Mouse (Mus musculus) embryonic stem cell, embryonic (primary cell): Measurements from ENCODE around the gene Pacsin2.

Experiments
- CTCF ChIA-PET, 4 experiments: fragments of 300-600 bp in 2 of 4; fragments of 350-600 bp in 2 of 4; sonication (Branson Sonifier 250); formaldehyde crosslinking; loops; one replicate each; lab custom pipeline; 2022; ENCODE audit warnings: inconsistent platforms in 2 of 4; lab: Charles Lee
- POLR2A ChIA-PET, 4 experiments: fragments of 300-600 bp in 2 of 4; fragments of 350-600 bp in 2 of 4; sonication (Branson Sonifier 250); formaldehyde crosslinking; loops; one replicate each; lab custom pipeline; 2022; ENCODE audit warnings: antibody characterized with exemption in 4 of 4, inconsistent platforms in 1 of 4; lab: Charles Lee

The Pacsin2 gene

GRCm38 (mm10) chr15:83407502-83407901 is 56.9 kb downstream of the Pacsin2 start:
- ChIA-PET CTCF (interaction anchor here in 1 of 4 experiments (1.1 to 1.4 kb wide), 2 partner anchors 15 to 93 kb away, joined by 3 to 4 read pairs; no protein-coding TSS in a partner anchor), POLR2A (interaction anchor here in 3 of 4 experiments (0.8 to 2.3 kb wide), 14 partner anchors 10 to 258 kb away, joined by 3 to 10 read pairs (median 4); partner anchors contain the start of gene Poldip3 (in 1 of the 3))

- ChIA-PET CTCF (interaction anchor here in 1 of 4 experiments (0.5 kb wide), 1 partner anchor 82 kb away, joined by 4 read pairs; no protein-coding TSS in a partner anchor), POLR2A (interaction anchor here in 3 of 4 experiments (0.6 to 1.7 kb wide), 7 partner anchors 11 to 833 kb away, joined by 3 to 5 read pairs (median 3); partner anchors contain the start of gene Poldip3 (in 2 of the 3))
Observed at GRCm38 (mm10) chr15:83405866-83406265, 58.5 kb downstream of the Pacsin2 start.

GRCm38 (mm10) chr15:83404008-83404407 is 60.4 kb downstream of the Pacsin2 start:
- ChIA-PET POLR2A (interaction anchor here in 2 of 4 experiments (1.0 to 1.4 kb wide), 7 partner anchors 9 to 150 kb away, joined by 3 to 5 read pairs (median 4); partner anchors contain the start of gene Pacsin2 (in 1 of the 2)), CTCF (no interaction called here)

GRCm38 (mm10) chr15:83403016-83403415 is 61.4 kb downstream of the Pacsin2 start:
- CTCF ChIA-PET, result interaction anchor here in 3 of 4 experiments (0.9 to 1.5 kb wide), 5 partner anchors 11 to 357 kb away, joined by 3 to 7 read pairs (median 4); no protein-coding TSS in a partner anchor
- POLR2A ChIA-PET, result interaction anchor here in 3 of 4 experiments (0.6 to 2.5 kb wide), 9 partner anchors 8 to 253 kb away, joined by 3 to 11 read pairs (median 3); partner anchors contain the start of gene Pacsin2 (in 1 of the 3)

GRCm38 (mm10) chr15:83392722-83393121 is 71.7 kb downstream of the Pacsin2 start:
- CTCF ChIA-PET, result interaction anchor here (0.6 to 1.8 kb wide), 19 partner anchors 10 to 157 kb away, joined by 3 to 10 read pairs (median 3); partner anchors contain the start of gene Pacsin2 (in 1 of the 4)
- POLR2A ChIA-PET, result interaction anchor here (0.5 to 2.6 kb wide), 10 partner anchors 9 to 244 kb away, joined by 3 to 11 read pairs (median 4); partner anchors contain the start of genes Pacsin2 (in 1 of the 4) and Poldip3 (in 1 of the 4)

GRCm38 (mm10) chr15:83387911-83388310 is 76.5 kb downstream of the Pacsin2 start:
- ChIA-PET CTCF (interaction anchor here in 1 of 4 experiments (0.6 kb wide), 1 partner anchor 71 kb away, joined by 3 read pairs; no protein-coding TSS in a partner anchor), POLR2A (no interaction called here)

GRCm38 (mm10) chr15:83383633-83384032 is 80.8 kb downstream of the Pacsin2 start:
- CTCF ChIA-PET, result interaction anchor here in 3 of 4 experiments (0.9 to 2.2 kb wide), 4 partner anchors 9 to 117 kb away, joined by 3 to 5 read pairs (median 4); no protein-coding TSS in a partner anchor
- POLR2A ChIA-PET, result interaction anchor here in 3 of 4 experiments (0.5 to 1.3 kb wide), 7 partner anchors 8 to 219 kb away, joined by 3 to 5 read pairs (median 3); partner anchors contain the start of gene Pacsin2 (in 1 of the 3)

- CTCF ChIA-PET, result interaction anchor here in 2 of 4 experiments (0.6 to 2.2 kb wide), 5 partner anchors 8 to 117 kb away, joined by 3 to 5 read pairs (median 4); no protein-coding TSS in a partner anchor
Observed at GRCm38 (mm10) chr15:83383136-83383535, 81.3 kb downstream of the Pacsin2 start.

GRCm38 (mm10) chr15:83382467-83382866 is 81.9 kb downstream of the Pacsin2 start:
- ChIA-PET POLR2A (interaction anchor here in 1 of 4 experiments (0.7 to 1.5 kb wide), 3 partner anchors 12 to 38 kb away, joined by 3 read pairs; no protein-coding TSS in a partner anchor), CTCF (interaction anchor here in 2 of 4 experiments (0.6 to 2.2 kb wide), 4 partner anchors 8 to 118 kb away, joined by 3 to 5 read pairs (median 4); no protein-coding TSS in a partner anchor)

More at GRCm38 (mm10) chr15:83383136-83383535, 81.3 kb downstream of the Pacsin2 start:
- POLR2A ChIA-PET, result interaction anchor here in 2 of 4 experiments (0.5 to 1.5 kb wide), 5 partner anchors 9 to 39 kb away, joined by 3 read pairs; no protein-coding TSS in a partner anchor

- POLR2A ChIA-PET, result interaction anchor here in 1 of 4 experiments (1.6 kb wide), 1 partner anchor 10 kb away, joined by 5 read pairs; no protein-coding TSS in a partner anchor
- CTCF ChIA-PET, result interaction anchor here in 3 of 4 experiments (0.6 to 2.1 kb wide), 4 partner anchors 15 to 192 kb away, joined by 3 to 7 read pairs (median 5); no protein-coding TSS in a partner anchor
Observed at GRCm38 (mm10) chr15:83377153-83377552, 87.3 kb downstream of the Pacsin2 start.

GRCm38 (mm10) chr15:83375136-83375535 is 89.3 kb downstream of the Pacsin2 start:
- CTCF ChIA-PET, result interaction anchor here (0.6 to 2.5 kb wide), 44 partner anchors 8 to 303 kb away, joined by 3 to 14 read pairs (median 4); partner anchors contain the start of genes Pacsin2 (in 1 of the 4) and Ttll1 (in 1 of the 4)
- POLR2A ChIA-PET, result interaction anchor here (0.6 to 2.0 kb wide), 23 partner anchors 9 to 226 kb away, joined by 3 to 11 read pairs (median 3); partner anchors contain the start of genes Pacsin2 (in 3 of the 4) and Poldip3 (in 3 of the 4)

- CTCF ChIA-PET, result interaction anchor here (0.6 to 2.5 kb wide), 18 partner anchors 10 to 339 kb away, joined by 3 to 14 read pairs (median 4); partner anchors contain the start of gene Pacsin2 (in 1 of the 4)
Observed at GRCm38 (mm10) chr15:83374076-83374475, 90.3 kb downstream of the Pacsin2 start.

GRCm38 (mm10) chr15:83368702-83369101 is 95.7 kb downstream of the Pacsin2 start:
- ChIA-PET POLR2A (interaction anchor here (0.6 to 3.1 kb wide), 19 partner anchors 12 to 1014 kb away, joined by 3 to 14 read pairs (median 4); partner anchors contain the start of genes Poldip3 (in 3 of the 4), Pacsin2 (in 2 of the 4), Arfgap3 (in 1 of the 4) and Ndufa6 (in 1 of the 4)), CTCF (interaction anchor here (0.6 to 2.8 kb wide), 44 partner anchors 11 to 1152 kb away, joined by 3 to 17 read pairs (median 4); partner anchors contain the start of genes Pacsin2 (in 2 of the 4) and Ttll1 (in 1 of the 4))

More at GRCm38 (mm10) chr15:83374076-83374475, 90.3 kb downstream of the Pacsin2 start:
- POLR2A ChIA-PET, result interaction anchor here (0.6 to 1.9 kb wide), 14 partner anchors 10 to 225 kb away, joined by 3 to 6 read pairs (median 3); partner anchors contain the start of genes Poldip3 (in 3 of the 4) and Pacsin2 (in 1 of the 4)

GRCm38 (mm10) chr15:83368261-83368660 is 96.1 kb downstream of the Pacsin2 start:
- CTCF ChIA-PET, result interaction anchor here (0.5 to 2.8 kb wide), 37 partner anchors 11 to 297 kb away, joined by 3 to 17 read pairs (median 3); partner anchors contain the start of genes Pacsin2 (in 2 of the 4) and Ttll1 (in 1 of the 4)
- POLR2A ChIA-PET, result interaction anchor here (0.6 to 3.1 kb wide), 21 partner anchors 13 to 321 kb away, joined by 3 to 14 read pairs (median 4); partner anchors contain the start of genes Poldip3 (in 3 of the 4), Pacsin2 (in 2 of the 4) and Arfgap3 (in 1 of the 4)

GRCm38 (mm10) chr15:83366933-83367552 is 97.4 kb downstream of the Pacsin2 start:
- CTCF ChIA-PET, result interaction anchor here in 2 of 4 experiments (0.7 to 2.6 kb wide), 5 partner anchors 8 to 146 kb away, joined by 3 to 12 read pairs (median 6); no protein-coding TSS in a partner anchor
- POLR2A ChIA-PET, result interaction anchor here in 3 of 4 experiments (0.5 to 3.1 kb wide), 52 partner anchors 8 to 801 kb away, joined by 3 to 25 read pairs (median 4); partner anchors contain the start of genes Pacsin2 (in 3 of the 3), Poldip3 (in 3 of the 3), A4galt (in 1 of the 3) and Arfgap3 (in 1 of the 3)

- POLR2A ChIA-PET, result interaction anchor here in 3 of 4 experiments (0.6 to 3.1 kb wide), 16 partner anchors 10 to 1047 kb away, joined by 3 to 25 read pairs (median 4); partner anchors contain the start of genes Poldip3 (in 2 of the 3) and Arfgap3 (in 1 of the 3)
- CTCF ChIA-PET, result interaction anchor here in 1 of 4 experiments (0.6 to 2.6 kb wide), 3 partner anchors 10 to 163 kb away, joined by 3 to 12 read pairs (median 4); no protein-coding TSS in a partner anchor
Observed at GRCm38 (mm10) chr15:83365697-83366096, 98.7 kb downstream of the Pacsin2 start.
